Mouse (Mus musculus) heart, postnatal 0 days (tissue): ENCODE data around the gene Mmp27.

Experiments
- CTCF ChIP-seq: IDR thresholded peaks from 2 replicates; pipeline ENCODE4 v1.5.1; 2016; ENCODE audit warnings: antibody characterized with exemption, control low read depth, low read depth
- EP300 ChIP-seq: IDR thresholded peaks from 2 replicates; pipeline ENCODE4 v1.6.1; 2016; ENCODE audit warnings: antibody characterized with exemption, low read depth

GRCm38 (mm10) chr9:7575526-7575925, 4.3 kb downstream of the Mmp27 start:
- TF ChIP-seq CTCF (no peak), EP300 (no peak)
